Mouse (Mus musculus) olfactory bulb, adult 2 months (tissue): ENCODE data around the gene Aurkb.

Experiments
- CTCF ChIP-seq: fragments of 200-500 bp; IDR thresholded peaks from 2 replicates; pipeline ENCODE4 v1.5.1; 2012; ENCODE audit warnings: low read depth, mild to moderate bottlenecking, low read length, moderate library complexity; ENCODE audit not compliant: insufficient read depth
- POLR2A ChIP-seq: fragments of 200-500 bp; IDR thresholded peaks from 2 replicates; pipeline ENCODE4 v1.6.1; 2012; ENCODE audit warnings: mild to moderate bottlenecking, low read depth, low read length, moderate library complexity; ENCODE audit not compliant: insufficient read depth

GRCm38 (mm10) chr11:69091566-69092385 is 46.3 kb downstream of the Aurkb start:
- TF ChIP-seq POLR2A, result no peak
- TF ChIP-seq CTCF, result no peak
